8 mouse cellular contexts compared by ENCODE assay signal in genomic region chr8:119422123-119422711, GRCm38 (mm10). TPM values are rescaled to one million over a fixed set of nuclear protein-coding genes. Genes with fewer than 3 reads are reported as not detected.
DNase-seq lines count a peak whose midpoint lies in the region; ATAC-seq lines count a peak whose summit lies in the region.

No protein-coding gene starts in this region.

- H3K4me3 ChIP-seq in hindbrain, embryonic 10.5 days: no peak overlapping the region
- H3K4me3 ChIP-seq in hindbrain, embryonic 14.5 days (replicated peaks; ENCODE audit: low read length): no peak overlapping the region

- no peaks in the 10 kb centered on the region for H3K9me3 ChIP-seq in hindbrain, embryonic 10.5 days
- H3K9me3 ChIP-seq in hindbrain, embryonic 14.5 days (ENCODE audit: control insufficient read depth, low read length): no peaks in the 10 kb centered on the region

- H3K4me2 ChIP-seq in hindbrain, embryonic 14.5 days (replicated peaks): no peak overlapping the region

- peaks cover 44% of the 10 kb centered on the region for H3K4me1 ChIP-seq in hindbrain, embryonic 10.5 days (replicated peaks)
- peaks cover 8% of the 10 kb centered on the region; the same call in 1 of the 2 replicates for H3K4me1 ChIP-seq in hindbrain, embryonic 14.5 days (replicated peaks; ENCODE audit: control insufficient read depth, insufficient read depth, low read length)

- no peaks in the 10 kb centered on the region for H3K36me3 ChIP-seq in hindbrain, embryonic 10.5 days
- H3K36me3 ChIP-seq in hindbrain, embryonic 14.5 days (replicated peaks; ENCODE audit: control insufficient read depth, insufficient read depth): no peaks in the 10 kb centered on the region

- no peak for ATAC-seq in hindbrain, embryonic 14.5 days (ENCODE audit: low FRiP score)

- H3K9ac ChIP-seq in hindbrain, embryonic 14.5 days: no peak overlapping the region

- intact Hi-C loops in heart, postnatal 14 days (cut with DNase I): no loop called here

- peaks cover 6% of the 10 kb centered on the region; the same call in 1 of the 2 replicates for H3K27me3 ChIP-seq in hindbrain, embryonic 10.5 days (ENCODE audit: insufficient read depth, poor library complexity, severe bottlenecking)
- no peaks in the 10 kb centered on the region for H3K27me3 ChIP-seq in hindbrain, embryonic 14.5 days (ENCODE audit: control insufficient read depth, insufficient read depth, low read length)

- no peak for DNase-seq in hindbrain, embryonic 10.5 days (ENCODE audit: low spot score)
- no peak for DNase-seq in hindbrain, embryonic 14.5 days (ENCODE audit: low spot score)
- peak; percentile 63 for DNase-seq in 3T3-L1 (ENCODE audit: low read depth, low spot score)
- DNase-seq in adrenal gland, postnatal 25 days: peak; percentile 54
- peak; percentile 40 to 62 for DNase-seq in heart, postnatal 14 days
- peak; percentile 53 for DNase-seq in thymus, postnatal 4 days
- DNase-seq in right cerebral cortex, postnatal 14 days: no peak
- no peak for DNase-seq in ovary, adult 18-20 months (ENCODE audit: low spot score)

- H3K27ac ChIP-seq in hindbrain, embryonic 10.5 days: peak overlapping the region; percentile 14; the same call in 1 of the 2 replicates
- H3K27ac ChIP-seq in hindbrain, embryonic 14.5 days: no peak overlapping the region

- WGBS in hindbrain, embryonic 10.5 days: 65% methylated on average over 9 of the region's 9 CpGs
- WGBS in hindbrain, embryonic 14.5 days: 61% methylated on average over 9 of the region's 9 CpGs

RNA-seq across cellular contexts. Expression of gene Osgin1, which starts 11.7 kb away (rescaled TPM):
- polyA plus RNA-seq in hindbrain, embryonic 10.5 days (2016; fragmentation: Nextera tagmentation; extraction: Ambion mirVana): 0.30 and 0.36 TPM in 2 replicates
- polyA plus RNA-seq in hindbrain, embryonic 14.5 days (2014; fragmentation: Nextera tagmentation; extraction: Ambion mirVana): 0.35 and 0.40 TPM in 2 replicates
- total RNA-seq in adrenal gland, postnatal 25 days (2021): 73.4 and 110 TPM in 2 replicates
- total RNA-seq in heart, postnatal 14 days (2021): 1 to 10 TPM; 1.3 to 2.5 TPM

RNA-seq across cellular contexts. Expression of gene Necab2, which starts 24.3 kb away (rescaled TPM):
- polyA plus RNA-seq in hindbrain, embryonic 10.5 days (2016; fragmentation: Nextera tagmentation; extraction: Ambion mirVana): 9.0 and 14.0 TPM in 2 replicates
- 44.4 and 50.1 TPM in 2 replicates for polyA plus RNA-seq in hindbrain, embryonic 14.5 days (2014; fragmentation: Nextera tagmentation; extraction: Ambion mirVana)
- total RNA-seq in adrenal gland, postnatal 25 days (2021): 6.5 and 7.0 TPM in 2 replicates
- not detected for total RNA-seq in heart, postnatal 14 days (2021)

RNA-seq across cellular contexts. Expression of gene Mlycd, which starts 27.5 kb away (rescaled TPM):
- 11.5 and 13.5 TPM in 2 replicates for polyA plus RNA-seq in hindbrain, embryonic 10.5 days (2016; fragmentation: Nextera tagmentation; extraction: Ambion mirVana)
- 17.8 and 20.2 TPM in 2 replicates for polyA plus RNA-seq in hindbrain, embryonic 14.5 days (2014; fragmentation: Nextera tagmentation; extraction: Ambion mirVana)
- 46.2 and 49.0 TPM in 2 replicates for total RNA-seq in adrenal gland, postnatal 25 days (2021)
- total RNA-seq in heart, postnatal 14 days (2021): 100 to 1,000 TPM; 102 to 110 TPM

Comparison
In these comparisons a context has a peak if more than half of its experiments do, and no peak if none do; other contexts are left out.
1. DNase-seq: peak in 3T3-L1 (single experiment), adrenal gland, postnatal 25 days (single experiment), heart, postnatal 14 days (2 of 2) and thymus, postnatal 4 days (single experiment); none in hindbrain, embryonic 10.5 days (single experiment), hindbrain, embryonic 14.5 days (single experiment), right cerebral cortex, postnatal 14 days (single experiment) and ovary, adult 18-20 months (single experiment).
2. RNA of gene Osgin1, which starts 11.7 kb away (total RNA-seq): 73.4 to 110 TPM in adrenal gland, postnatal 25 days; 1.3 to 2.5 TPM in heart, postnatal 14 days; every median in the first group is over 10 times any median in the second.